Mouse (Mus musculus) olfactory bulb, adult 2 months (tissue): ENCODE measurements around the gene Arid1b.

Source experiments
- CTCF ChIP-seq: fragments of 200-500 bp; IDR thresholded peaks from 2 replicates; pipeline ENCODE4 v1.5.1; 2012; ENCODE audit warnings: low read depth, mild to moderate bottlenecking, low read length, moderate library complexity; ENCODE audit not compliant: insufficient read depth
- POLR2A ChIP-seq: fragments of 200-500 bp; IDR thresholded peaks from 2 replicates; pipeline ENCODE4 v1.6.1; 2012; ENCODE audit warnings: mild to moderate bottlenecking, low read depth, low read length, moderate library complexity; ENCODE audit not compliant: insufficient read depth

DNA sequence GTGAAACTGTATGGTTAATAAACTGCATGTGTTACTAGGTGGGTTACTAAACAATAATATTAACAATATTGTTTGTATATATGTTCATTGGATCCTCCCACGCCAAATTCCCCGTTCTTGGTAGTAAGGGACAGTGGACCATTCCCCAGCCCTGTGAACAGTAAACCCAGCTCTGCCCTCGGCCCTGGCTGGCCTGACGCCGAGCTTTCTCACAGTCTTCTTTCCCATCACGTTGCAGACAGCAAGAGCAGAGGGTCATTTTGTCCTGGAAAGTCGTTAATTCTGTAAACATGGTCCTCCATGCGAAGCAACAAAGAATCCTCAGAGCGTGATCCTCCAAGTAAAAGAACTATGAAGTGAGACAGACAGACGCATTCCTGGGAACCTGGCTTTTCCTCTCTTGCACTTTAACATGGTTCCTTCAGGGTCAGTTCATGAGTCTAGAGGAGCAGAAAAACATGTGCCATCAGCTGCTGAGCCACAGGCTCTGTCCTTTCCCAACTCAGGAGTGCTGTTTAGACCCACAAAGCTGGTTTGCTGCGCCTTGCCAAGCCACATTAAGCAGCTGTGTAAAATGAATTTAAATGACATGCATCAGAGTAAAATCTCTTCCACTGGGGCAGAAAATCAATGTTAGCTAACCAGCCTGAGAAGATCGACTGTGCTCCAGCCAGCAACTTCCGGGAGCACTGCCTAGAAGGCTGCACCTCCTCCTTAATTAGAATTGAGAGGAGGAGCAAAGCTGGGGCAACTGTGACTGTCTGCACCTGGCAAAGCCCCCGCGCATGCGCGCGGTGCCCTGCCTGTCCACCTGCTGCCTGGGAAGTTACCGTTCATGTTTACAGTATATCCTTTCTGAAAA, 301.2 kb downstream of the Arid1b start:
- TF ChIP-seq POLR2A (no peak), CTCF (no peak)
